Mouse (Mus musculus) embryo, embryonic 10 days (tissue): ENCODE results near the gene Gas2l1.

ENCODE experiments used
- DNase-seq: peaks from one replicate; pipeline ENCODE4 v3.0.0-alpha.2; 2015; ENCODE audit warnings: low spot score

Gas2l1 gene

GRCm38 (mm10) chr11:5042645-5043381 is 22.3 kb downstream of the Gas2l1 start:
- no peak for DNase-seq

- DNase-seq, result no peak
Measured at GRCm38 (mm10) chr11:5041144-5041780, 23.9 kb downstream of the Gas2l1 start.

- no peak for DNase-seq
Measured at GRCm38 (mm10) chr11:5040585-5040984, 24.5 kb downstream of the Gas2l1 start.

- no peak for DNase-seq
Measured at GRCm38 (mm10) chr11:5037146-5037854, 27.8 kb downstream of the Gas2l1 start.

- no peak for DNase-seq
Measured at GRCm38 (mm10) chr11:5035421-5035820, 29.7 kb downstream of the Gas2l1 start.

GRCm38 (mm10) chr11:5033136-5033535 is 32.0 kb downstream of the Gas2l1 start:
- no peak for DNase-seq

GRCm38 (mm10) chr11:5032706-5033105 is 32.4 kb downstream of the Gas2l1 start:
- no peak for DNase-seq

- DNase-seq, result no peak
Measured at GRCm38 (mm10) chr11:5028228-5028627, 36.9 kb downstream of the Gas2l1 start.

- DNase-seq, result no peak
Measured at GRCm38 (mm10) chr11:5025108-5025507, 40.0 kb downstream of the Gas2l1 start.

- peak; percentile 28 for DNase-seq
Measured at GRCm38 (mm10) chr11:5017506-5017905, 47.6 kb downstream of the Gas2l1 start.

- DNase-seq, result no peak
Measured at GRCm38 (mm10) chr11:5016286-5016685, 48.8 kb downstream of the Gas2l1 start.

- DNase-seq, result peak; percentile 46
Measured at GRCm38 (mm10) chr11:5015720-5016119, 49.4 kb downstream of the Gas2l1 start.

- DNase-seq, result no peak
Measured at GRCm38 (mm10) chr11:5012213-5012715, 52.9 kb downstream of the Gas2l1 start.

GRCm38 (mm10) chr11:5011480-5011879 is 53.6 kb downstream of the Gas2l1 start:
- DNase-seq, result no peak

- no peak for DNase-seq
Measured at GRCm38 (mm10) chr11:5010205-5010604, 54.9 kb downstream of the Gas2l1 start.

GRCm38 (mm10) chr11:5009354-5010074 is 55.6 kb downstream of the Gas2l1 start:
- no peak for DNase-seq

- no peak for DNase-seq
Measured at GRCm38 (mm10) chr11:5008867-5009266, 56.3 kb downstream of the Gas2l1 start.

- DNase-seq, result no peak
Measured at GRCm38 (mm10) chr11:5007186-5007585, 57.9 kb downstream of the Gas2l1 start.

GRCm38 (mm10) chr11:5005528-5005927 is 59.6 kb downstream of the Gas2l1 start:
- DNase-seq, result no peak
